Mouse (Mus musculus) forebrain, embryonic 12.5 days (tissue): ENCODE measurements at regions not wholly inside any gene's neighbourhood (a gene's known extent, or its start where the extent isn't known, plus 50 kb on each side); places are given as distances from the start of the nearest gene placed in this dataset.

Experiments
- ATAC-seq: fragments of 200-750 bp; cut with Nextera tagmentation; 2 replicates; pipeline ENCODE4 v1.8.0; 2017; ENCODE audit warnings: moderate TSS enrichment; ENCODE audit not compliant: low FRiP score
- H3K27ac ChIP-seq: fragments of 300-500 bp; sonication (generic); 2 replicates; pipeline ENCODE4 v1.5.1; 2016; ENCODE audit warnings: mild to moderate bottlenecking
- H3K27me3 ChIP-seq: fragments of 300-500 bp; sonication (generic); 2 replicates; pipeline ENCODE4 v1.6.1; 2016; ENCODE audit warnings: mild to moderate bottlenecking
- H3K36me3 ChIP-seq: fragments of 300-500 bp; sonication (generic); replicated peaks from 2 replicates; pipeline ENCODE4 v1.6.1; 2016; ENCODE audit warnings: mild to moderate bottlenecking
- H3K4me1 ChIP-seq: fragments of 300-500 bp; sonication (generic); 2 replicates; pipeline ENCODE4 v1.6.1; 2016
- H3K4me2 ChIP-seq: fragments of 300-500 bp; sonication (generic); 2 replicates; pipeline ENCODE4 v1.6.1; 2016; ENCODE audit warnings: mild to moderate bottlenecking, moderate library complexity
- H3K4me3 ChIP-seq: fragments of 300-500 bp; sonication (generic); replicated peaks from 2 replicates; pipeline ENCODE4 v1.5.1; 2016; ENCODE audit warnings: mild to moderate bottlenecking
- H3K9ac ChIP-seq: fragments of 300-500 bp; sonication (generic); 2 replicates; pipeline ENCODE4 v1.6.1; 2016; ENCODE audit warnings: mild to moderate bottlenecking
- H3K9me3 ChIP-seq: fragments of 300-500 bp; sonication (generic); 2 replicates; pipeline ENCODE4 v1.6.1; 2016
- WGBS: fragments of 180-500 bp; shearing (Covaris S2); methylation state at CpG from one replicate; pipeline ENCODE4 v1.1.7; 2016; 5-methylcytosine and 5-hydroxymethylcytosine counted together

- no peak overlapping the region for H3K9ac ChIP-seq
- H3K27ac ChIP-seq = no peak overlapping the region
- H3K36me3 ChIP-seq = no peaks in the 10 kb centered on the region
- H3K4me2 ChIP-seq = no peak overlapping the region
- H3K4me1 ChIP-seq = peaks cover 4% of the 10 kb centered on the region; the same call in 1 of the 2 replicates
- 68% methylated on average over 7 of the region's 7 CpGs for WGBS
- H3K27me3 ChIP-seq = no peaks in the 10 kb centered on the region
- H3K4me3 ChIP-seq = no peak overlapping the region
- no peak for ATAC-seq
- H3K9me3 ChIP-seq = no peaks in the 10 kb centered on the region
These were observed 78.1 kb upstream of the Ptbp2 start for GRCm38 (mm10) chr3:119862194-119862957.
